Mouse (Mus musculus): ENCODE results near the gene Rdh19. TPM values are rescaled to one million over a fixed set of nuclear protein-coding genes. Genes with fewer than 3 reads are reported as not detected.
"Not testable (repeated sequence)": the region's sequence is repeated elsewhere in the genome, so short reads cannot be mapped to it uniquely, and the experiment has no call there.

The Rdh19 gene
- polyA plus RNA-seq, 1 experiment = not detected

GRCm38 (mm10) chr10:127886551-127886950 lies 36.8 kb downstream of the Rdh19 start:
- Histone ChIP-seq H3K27ac (ENCODE audit: insufficient read depth, low read length) (no peak overlapping the region), H3K4me3 (replicated peaks; ENCODE audit: insufficient read depth, low read depth, low read length) (no peak overlapping the region), H3K4me1 (ENCODE audit: control insufficient read depth, insufficient read depth, low read length) (no peaks in the 10 kb centered on the region), H3K27me3 (ENCODE audit: control insufficient read depth, insufficient read depth, low read length) (no peaks in the 10 kb centered on the region)
- no peak for DNase-seq
- WGBS = 57% methylated on average over 1 of the region's 1 CpGs
- TF ChIP-seq POLR2A (IDR thresholded peaks at IDR 0.05; ENCODE audit: borderline replicate concordance, insufficient read depth, low read length) (no peak), CTCF (IDR thresholded peaks at IDR 0.05; ENCODE audit: borderline replicate concordance, insufficient read depth, low read depth, low read length) (no peak)

DNA sequence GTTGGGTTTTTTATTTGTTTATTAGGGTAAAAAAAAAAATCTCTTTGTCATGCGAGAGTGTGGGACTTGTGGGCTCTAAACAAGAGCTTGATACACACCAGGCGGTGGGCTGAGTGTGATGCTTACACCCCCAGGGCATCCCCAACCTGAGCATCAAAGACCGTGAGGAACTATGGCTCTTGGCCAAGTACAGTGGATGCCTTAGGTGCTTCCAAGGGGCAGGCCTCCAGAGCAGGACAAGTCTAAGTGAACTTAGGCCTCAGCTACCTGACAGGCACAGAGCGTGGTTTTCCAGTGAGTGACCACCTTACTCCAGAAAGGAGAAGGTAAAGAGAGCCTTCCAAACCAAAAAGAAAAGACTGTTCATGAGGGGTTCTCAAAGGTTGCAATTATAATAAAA lies 37.2 kb downstream of the Rdh19 start:
- WGBS = 75% methylated on average over 4 of the region's 4 CpGs
- TF ChIP-seq POLR2A (IDR thresholded peaks at IDR 0.05; ENCODE audit: borderline replicate concordance, insufficient read depth, low read length) (no peak), CTCF (IDR thresholded peaks at IDR 0.05; ENCODE audit: borderline replicate concordance, insufficient read depth, low read depth, low read length) (no peak)
- DNase-seq = no peak
- Histone ChIP-seq H3K4me1 (ENCODE audit: control insufficient read depth, insufficient read depth, low read length) (no peaks in the 10 kb centered on the region), H3K4me3 (replicated peaks; ENCODE audit: insufficient read depth, low read depth, low read length) (no peak overlapping the region), H3K27me3 (ENCODE audit: control insufficient read depth, insufficient read depth, low read length) (no peaks in the 10 kb centered on the region), H3K27ac (ENCODE audit: insufficient read depth, low read length) (no peak overlapping the region)

DNA sequence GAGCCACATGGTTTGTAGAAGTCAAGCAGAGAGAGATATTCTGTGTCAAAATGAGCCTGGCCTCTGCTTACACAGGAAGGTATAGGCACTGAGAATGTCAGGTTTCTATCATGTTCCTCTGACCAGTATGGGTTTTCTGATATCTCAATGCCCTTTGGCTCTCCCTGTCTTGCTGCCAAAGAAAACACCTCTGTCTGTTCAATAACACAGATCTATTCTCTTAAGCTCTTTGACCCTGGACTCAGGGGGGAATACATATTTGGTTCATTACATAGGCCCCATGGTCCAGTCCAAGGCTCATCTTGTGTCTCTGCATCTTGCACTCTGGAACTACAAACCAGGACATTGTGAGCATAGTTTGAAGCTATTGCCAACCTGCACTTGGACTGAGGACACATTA lies 38.9 kb downstream of the Rdh19 start, which contains the start of gene Rdh7:
TSS of gene Rdh7 (minus strand) at position 213 of the 400 bp plus-strand sequence.
- Histone ChIP-seq H3K4me3 (replicated peaks; ENCODE audit: insufficient read depth, low read depth, low read length) (no peak within 1 kb of the TSS), H3K4me1 (ENCODE audit: control insufficient read depth, insufficient read depth, low read length) (no peaks in the 10 kb centered on the region), H3K27ac (ENCODE audit: insufficient read depth, low read length) (no peak within 1 kb of the TSS), H3K27me3 (ENCODE audit: control insufficient read depth, insufficient read depth, low read length) (no peaks in the 10 kb centered on the region)
- no peak for DNase-seq
- TF ChIP-seq POLR2A (IDR thresholded peaks at IDR 0.05; ENCODE audit: borderline replicate concordance, insufficient read depth, low read length) = no peak
- TF ChIP-seq CTCF (IDR thresholded peaks at IDR 0.05; ENCODE audit: borderline replicate concordance, insufficient read depth, low read depth, low read length) = no peak

- no peak overlapping the region for H3K4me3 ChIP-seq (replicated peaks; ENCODE audit: insufficient read depth, low read depth, low read length)
- WGBS = 72% methylated on average over 1 of the region's 1 CpGs
- no peak for DNase-seq
- no peaks in the 10 kb centered on the region for H3K27me3 ChIP-seq (ENCODE audit: control insufficient read depth, insufficient read depth, low read length)
- TF ChIP-seq CTCF (IDR thresholded peaks at IDR 0.05; ENCODE audit: borderline replicate concordance, insufficient read depth, low read depth, low read length) = no peak
- TF ChIP-seq POLR2A (IDR thresholded peaks at IDR 0.05; ENCODE audit: borderline replicate concordance, insufficient read depth, low read length) = no peak
- H3K4me1 ChIP-seq (ENCODE audit: control insufficient read depth, insufficient read depth, low read length) = no peaks in the 10 kb centered on the region
- H3K27ac ChIP-seq (ENCODE audit: insufficient read depth, low read length) = no peak overlapping the region
These were observed 41.8 kb downstream of the Rdh19 start for GRCm38 (mm10) chr10:127891481-127891880.

DNA sequence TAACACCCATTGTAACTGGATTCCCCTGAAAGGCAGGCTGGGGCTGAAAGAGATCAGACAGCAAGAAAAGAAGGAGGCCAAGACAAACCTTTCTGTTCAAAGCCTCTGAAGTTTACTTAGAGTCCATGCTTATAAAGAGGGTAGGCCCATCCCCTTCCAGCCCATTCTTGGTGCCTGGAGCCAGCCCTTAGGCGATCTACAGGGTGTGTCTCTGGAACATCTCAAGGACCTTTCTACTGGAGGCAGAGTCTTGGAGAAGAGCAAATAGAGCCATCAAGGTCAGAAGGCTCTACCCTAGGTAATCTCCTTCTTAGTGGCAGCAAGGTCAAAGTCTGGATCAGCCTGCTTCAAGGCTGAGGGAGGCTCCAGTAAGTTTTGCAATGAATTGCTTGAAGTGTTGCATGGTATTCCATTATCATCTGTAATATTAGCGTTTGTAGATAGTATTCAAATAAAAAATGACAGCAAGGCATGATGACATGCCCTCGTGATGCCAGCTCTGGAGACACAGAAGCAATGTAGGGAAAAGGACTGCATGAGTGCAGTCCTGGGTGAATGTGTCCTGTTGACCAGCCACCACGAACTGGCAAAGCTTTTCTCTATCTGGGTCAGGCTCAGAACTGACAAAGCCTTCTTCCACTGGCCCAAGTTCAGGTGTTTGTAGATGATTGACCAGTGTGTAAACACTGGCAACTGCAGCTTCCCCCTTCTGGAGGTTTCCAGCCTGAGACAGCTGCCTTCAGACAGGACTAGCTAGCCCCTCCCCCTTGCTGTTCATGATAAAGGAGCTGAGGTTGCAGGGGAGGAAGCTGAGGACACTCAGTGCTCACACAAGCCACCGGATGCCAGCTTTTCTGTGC lies 43.7 kb downstream of the Rdh19 start:
- WGBS = 60% methylated on average over 5 of the region's 5 CpGs
- not testable (repeated sequence) for H3K27me3 ChIP-seq (ENCODE audit: control insufficient read depth, insufficient read depth, low read length); DNase-seq

DNA sequence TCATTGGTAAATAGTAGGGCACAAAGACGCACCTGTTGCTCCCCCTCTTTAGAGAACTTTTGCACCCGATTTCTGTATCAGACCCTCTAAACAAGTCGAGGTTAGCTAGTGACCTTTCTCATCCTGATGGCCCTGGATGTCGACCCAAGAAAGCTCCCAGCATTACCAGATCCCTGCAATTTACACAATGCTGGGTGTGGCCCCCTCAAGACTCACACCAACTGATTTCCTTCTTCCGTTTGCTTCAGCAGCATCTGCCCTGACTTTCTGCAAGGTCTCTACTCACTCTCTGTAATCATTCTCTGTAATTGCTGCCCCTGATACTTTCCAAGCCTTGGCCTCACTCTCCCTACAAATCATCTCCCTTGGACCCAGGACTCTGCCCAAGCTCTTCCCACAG lies 47.0 kb downstream of the Rdh19 start:
- TF ChIP-seq CTCF (IDR thresholded peaks at IDR 0.05; ENCODE audit: borderline replicate concordance, insufficient read depth, low read depth, low read length) (no peak), POLR2A (IDR thresholded peaks at IDR 0.05; ENCODE audit: borderline replicate concordance, insufficient read depth, low read length) (no peak)
- Histone ChIP-seq H3K4me1 (ENCODE audit: control insufficient read depth, insufficient read depth, low read length) (no peaks in the 10 kb centered on the region), H3K27me3 (ENCODE audit: control insufficient read depth, insufficient read depth, low read length) (no peaks in the 10 kb centered on the region), H3K4me3 (replicated peaks; ENCODE audit: insufficient read depth, low read depth, low read length) (no peak overlapping the region), H3K27ac (ENCODE audit: insufficient read depth, low read length) (no peak overlapping the region)
- 66% methylated on average over 5 of the region's 5 CpGs for WGBS
- DNase-seq = no peak

More for the DNA sequence above, 43.7 kb downstream of the Rdh19 start:
- not testable (repeated sequence) for H3K4me1 ChIP-seq (ENCODE audit: control insufficient read depth, insufficient read depth, low read length); H3K27ac ChIP-seq (ENCODE audit: insufficient read depth, low read length); H3K4me3 ChIP-seq (replicated peaks; ENCODE audit: insufficient read depth, low read depth, low read length)

DNA sequence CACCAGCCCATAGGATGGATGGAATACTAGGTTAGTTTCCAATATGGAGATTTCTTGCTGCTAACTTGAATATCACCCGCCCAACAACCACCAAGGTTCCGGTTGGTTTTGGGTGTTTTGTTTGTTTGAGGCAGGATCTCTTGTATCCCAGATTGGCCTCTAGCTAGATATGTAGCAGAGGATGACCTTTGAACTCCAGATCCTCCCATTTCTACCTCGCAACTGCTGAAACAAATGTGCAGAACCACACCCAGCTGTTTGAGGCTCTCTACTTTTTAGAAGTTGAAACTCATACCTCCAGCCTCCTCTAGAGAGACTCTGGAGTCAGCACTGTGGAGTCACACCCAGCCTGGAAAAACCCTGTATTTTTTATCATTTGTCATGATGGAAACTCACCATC lies 47.8 kb downstream of the Rdh19 start:
- WGBS = 84% methylated on average over 3 of the region's 3 CpGs
- TF ChIP-seq CTCF (IDR thresholded peaks at IDR 0.05; ENCODE audit: borderline replicate concordance, insufficient read depth, low read depth, low read length) = no peak
- no peak for TF ChIP-seq POLR2A (IDR thresholded peaks at IDR 0.05; ENCODE audit: borderline replicate concordance, insufficient read depth, low read length)
- DNase-seq = no peak
- no peak overlapping the region for H3K27ac ChIP-seq (ENCODE audit: insufficient read depth, low read length)
- H3K4me1 ChIP-seq (ENCODE audit: control insufficient read depth, insufficient read depth, low read length) = no peaks in the 10 kb centered on the region
- H3K27me3 ChIP-seq (ENCODE audit: control insufficient read depth, insufficient read depth, low read length) = no peaks in the 10 kb centered on the region
- H3K4me3 ChIP-seq (replicated peaks; ENCODE audit: insufficient read depth, low read depth, low read length) = no peak overlapping the region

- Histone ChIP-seq H3K4me1 (ENCODE audit: control insufficient read depth, insufficient read depth, low read length) (no peaks in the 10 kb centered on the region), H3K27me3 (ENCODE audit: control insufficient read depth, insufficient read depth, low read length) (no peaks in the 10 kb centered on the region), H3K27ac (ENCODE audit: insufficient read depth, low read length) (no peak within 1 kb of the TSS), H3K4me3 (replicated peaks; ENCODE audit: insufficient read depth, low read depth, low read length) (no peak within 1 kb of the TSS)
- DNase-seq = no peak
- 84% methylated on average over 2 of the region's 2 CpGs for WGBS
- TF ChIP-seq CTCF (IDR thresholded peaks at IDR 0.05; ENCODE audit: borderline replicate concordance, insufficient read depth, low read depth, low read length) (no peak), POLR2A (IDR thresholded peaks at IDR 0.05; ENCODE audit: borderline replicate concordance, insufficient read depth, low read length) (no peak)
These were observed 48.5 kb downstream of the Rdh19 start, which contains the start of gene Sdr9c7 for GRCm38 (mm10) chr10:127898218-127898617. Sdr9c7 (plus strand) TSS chr10:127898518.

Data from cerebellum, adult 2 months (tissue).